Mouse (Mus musculus) induced T-regulatory cell, adult 2 months (primary cell): ENCODE data around the gene Myl6.

ENCODE experiments used
- DNase-seq: peaks from one replicate; pipeline ENCODE4 v3.0.0-alpha.2; 2012; ENCODE audit warnings: low read depth

Myl6 gene

GRCm38 (mm10) chr10:128493695-128494666 lies at the start of gene Myl6:
Myl6 (minus strand) TSS chr10:128494145.
- DNase-seq: peak; percentile 99

DNA sequence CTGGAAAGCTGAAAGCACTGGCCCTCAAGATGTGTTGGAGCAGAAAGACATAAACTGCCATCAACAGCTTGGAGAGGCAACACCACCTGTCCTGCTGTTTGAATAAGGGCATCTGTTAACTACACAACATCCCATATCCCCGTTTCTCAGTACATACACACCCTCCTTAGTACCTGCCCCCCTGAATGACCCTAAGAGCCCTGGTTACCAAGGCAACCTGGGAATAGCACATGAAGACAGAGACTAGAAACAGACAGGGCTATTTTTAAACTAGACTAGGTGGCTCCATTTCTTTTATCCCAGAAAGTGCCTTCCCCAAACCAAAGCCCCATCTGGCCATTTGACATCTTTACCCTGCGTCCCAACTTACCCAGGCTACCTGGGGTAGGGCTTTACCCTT lies 49.2 kb upstream of the Myl6 start:
- no peak for DNase-seq

GRCm38 (mm10) chr10:128538340-128538870 lies 44.5 kb upstream of the Myl6 start:
- no peak for DNase-seq

DNA sequence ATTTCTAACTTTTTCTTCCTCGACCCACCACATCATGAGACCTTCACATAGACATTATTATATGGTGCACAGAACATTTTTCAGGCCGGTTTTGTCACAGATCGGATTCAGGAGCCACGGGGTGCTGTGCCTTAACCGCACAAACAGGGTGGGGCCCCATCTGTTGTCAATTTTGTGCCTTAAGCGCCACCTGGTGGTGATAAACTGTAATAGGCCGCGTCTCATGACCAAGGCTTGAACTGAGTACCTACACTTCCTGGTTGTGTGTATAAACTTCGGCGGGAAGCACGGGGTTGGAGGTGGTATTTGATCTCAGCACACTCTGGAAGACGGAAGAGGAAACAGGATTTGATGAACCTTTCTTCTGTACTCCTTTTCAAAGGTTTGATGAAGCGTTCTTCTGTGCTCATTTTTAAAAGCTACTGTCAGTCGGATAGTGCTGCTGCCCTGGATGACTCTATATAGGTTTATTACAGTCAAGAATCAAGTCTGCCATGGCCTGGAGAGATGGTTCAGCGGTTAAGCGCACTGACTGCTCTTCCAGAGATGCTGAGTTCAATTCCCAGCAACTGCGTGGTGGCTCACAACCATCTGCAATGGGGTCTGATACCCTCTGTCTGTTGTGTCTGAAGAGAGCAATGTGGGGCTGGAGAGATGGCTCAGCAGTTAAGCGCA lies 42.5 kb upstream of the Myl6 start:
- DNase-seq: peak; percentile 99

DNA sequence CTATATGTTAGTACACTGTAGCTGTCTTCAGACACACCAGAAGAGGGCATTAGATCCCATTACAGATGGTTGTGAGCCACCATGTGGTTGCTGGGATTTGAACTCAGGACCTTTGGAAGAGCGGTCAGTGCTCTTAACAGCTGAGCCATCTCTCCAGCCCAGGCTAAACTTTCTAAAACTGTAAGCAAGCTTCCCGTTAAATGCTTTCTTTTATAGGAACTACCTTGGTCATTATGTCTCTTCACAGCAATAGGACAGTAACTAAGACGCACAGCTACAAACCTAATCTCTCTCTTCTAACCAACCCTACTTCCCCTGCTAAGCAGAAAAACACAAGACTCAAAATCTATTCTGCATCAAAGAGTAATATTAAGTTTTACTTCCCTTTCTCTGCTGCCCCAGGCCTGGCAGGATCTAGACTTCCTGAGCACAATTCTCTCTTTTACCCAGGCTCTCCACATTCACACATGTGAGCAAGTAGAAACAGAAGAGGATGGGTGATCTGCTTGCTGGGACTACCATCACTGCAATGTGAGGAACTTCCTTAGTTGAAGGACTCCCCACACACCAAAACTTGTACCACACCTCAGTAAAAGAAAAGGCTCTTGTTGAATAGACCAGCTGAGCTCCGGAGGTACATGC lies 41.8 kb upstream of the Myl6 start:
- no peak for DNase-seq

GRCm38 (mm10) chr10:128535206-128535605 lies 41.3 kb upstream of the Myl6 start:
- DNase-seq: no peak

DNA sequence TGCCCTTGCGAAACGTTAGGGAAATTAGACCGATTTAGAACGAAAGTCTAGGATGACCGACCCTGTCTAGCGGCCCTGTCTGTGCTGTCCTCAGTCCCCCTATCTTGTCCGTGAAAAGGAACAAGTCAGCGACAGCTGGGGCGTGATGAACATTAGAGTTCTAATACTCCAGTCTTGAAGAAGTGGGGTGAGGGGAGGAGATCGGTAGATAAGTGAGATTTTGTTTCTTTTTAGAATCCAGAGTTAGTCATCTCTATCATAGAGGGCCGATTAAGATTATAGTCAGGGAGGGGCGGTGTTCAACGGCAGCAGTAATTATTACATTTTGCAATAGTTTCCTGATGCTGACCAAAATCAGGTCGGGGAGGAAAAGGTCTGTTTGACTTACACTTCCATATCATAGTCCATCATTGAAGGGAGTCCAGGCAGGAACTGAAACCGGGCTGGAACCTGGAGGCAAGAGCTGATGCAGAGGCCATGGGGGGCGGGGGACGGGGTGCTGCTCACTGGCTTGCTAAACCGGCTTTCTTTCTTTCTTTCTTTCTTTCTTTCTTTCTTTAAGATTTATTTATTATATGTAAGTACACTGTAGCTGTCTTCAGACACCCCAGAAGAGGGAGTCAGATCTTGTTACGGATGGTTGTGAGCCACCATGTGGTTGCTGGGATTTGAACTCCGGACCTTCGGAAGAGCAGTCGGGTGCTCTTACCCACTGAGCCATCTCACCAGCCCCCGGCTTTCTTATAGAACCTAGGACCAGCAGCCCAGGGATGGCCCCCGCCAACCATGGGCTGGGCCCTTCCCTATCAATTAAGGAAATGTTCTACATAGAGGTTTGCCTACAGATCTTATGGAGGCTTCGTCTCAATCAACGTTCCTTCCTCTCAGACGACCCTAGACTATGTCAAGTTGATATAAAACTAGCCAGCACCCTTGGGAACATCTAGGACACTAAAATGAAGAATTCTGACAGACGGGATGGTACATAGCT lies 32.7 kb upstream of the Myl6 start:
- DNase-seq: no peak

GRCm38 (mm10) chr10:128525671-128526308 lies 31.8 kb upstream of the Myl6 start, which contains the start of gene Esyt1:
Esyt1 (minus strand) TSS chr10:128525871.
- peak; percentile 98 for DNase-seq

GRCm38 (mm10) chr10:128524732-128525662 lies 31.1 kb upstream of the Myl6 start:
- peak; percentile 88 for DNase-seq

GRCm38 (mm10) chr10:128524111-128524731 lies 30.3 kb upstream of the Myl6 start:
- peak; percentile 71 for DNase-seq

- DNase-seq: no peak
Observed at GRCm38 (mm10) chr10:128522351-128522750, 28.4 kb upstream of the Myl6 start.

GRCm38 (mm10) chr10:128520591-128520990 lies 26.6 kb upstream of the Myl6 start:
- DNase-seq: no peak

DNA sequence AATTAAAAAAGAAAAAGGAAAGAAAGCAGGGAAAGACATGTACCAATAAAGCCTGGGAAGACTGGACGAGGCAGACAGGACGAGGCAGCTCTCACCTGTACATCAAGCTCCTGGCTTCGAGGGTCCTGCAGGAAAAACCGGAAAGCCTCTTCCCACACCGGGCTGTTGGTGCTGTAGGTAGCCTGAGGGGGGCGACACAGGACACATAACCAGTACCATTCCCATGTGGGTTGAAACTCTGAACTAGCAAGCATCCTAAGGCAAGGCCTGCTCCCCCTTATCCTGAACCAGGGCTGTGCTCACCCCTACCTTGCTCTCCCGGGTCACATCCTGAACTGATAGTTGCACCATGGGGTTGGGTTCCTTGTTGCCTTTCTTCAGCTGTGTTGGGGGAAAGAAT lies 24.9 kb upstream of the Myl6 start:
- DNase-seq: peak; percentile 62

GRCm38 (mm10) chr10:128516677-128517076 lies 22.7 kb upstream of the Myl6 start:
- no peak for DNase-seq

GRCm38 (mm10) chr10:128516029-128516428 lies 22.1 kb upstream of the Myl6 start:
- no peak for DNase-seq

DNA sequence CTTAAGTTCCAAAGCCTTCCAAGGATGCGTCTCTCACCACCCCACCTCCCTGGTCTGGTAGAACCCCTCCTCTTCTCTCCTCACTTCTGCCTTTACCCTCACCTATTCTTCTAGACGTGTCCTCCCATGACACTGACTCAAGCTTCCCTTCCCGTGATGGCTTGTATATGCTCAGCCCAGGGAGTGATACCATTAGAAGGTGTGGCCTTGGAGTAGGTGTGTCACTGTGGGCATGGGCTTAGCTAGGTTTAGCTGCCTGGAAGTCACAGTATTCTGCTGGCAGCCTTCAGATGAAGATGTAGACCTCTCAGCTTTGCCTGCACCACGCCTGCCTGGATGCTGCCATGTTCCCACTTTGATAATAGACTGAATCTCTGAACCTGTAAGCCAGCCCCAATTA lies 21.1 kb upstream of the Myl6 start:
- DNase-seq: no peak

DNA sequence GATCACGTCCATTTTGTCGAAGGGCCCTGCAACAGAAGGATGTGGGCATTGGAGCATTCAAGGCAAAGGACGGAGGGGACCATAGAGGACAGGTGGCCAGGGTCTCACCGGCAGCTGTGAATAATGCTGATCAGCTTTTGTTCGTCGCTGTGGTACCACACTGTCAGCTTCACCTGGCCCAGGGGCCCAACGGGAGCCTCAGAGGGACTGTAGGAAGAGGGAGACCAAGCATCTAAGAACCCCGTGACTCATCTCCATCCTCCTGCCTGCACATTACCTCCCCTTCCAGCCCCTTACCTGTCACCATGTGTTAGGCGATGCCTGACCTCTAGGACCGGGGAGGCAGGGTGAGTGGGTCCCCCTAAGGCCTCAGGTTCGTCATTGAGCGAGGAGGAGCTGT lies 17.8 kb upstream of the Myl6 start:
- no peak for DNase-seq

- DNase-seq: no peak
Observed at GRCm38 (mm10) chr10:128511189-128511588, 17.2 kb upstream of the Myl6 start.

DNA sequence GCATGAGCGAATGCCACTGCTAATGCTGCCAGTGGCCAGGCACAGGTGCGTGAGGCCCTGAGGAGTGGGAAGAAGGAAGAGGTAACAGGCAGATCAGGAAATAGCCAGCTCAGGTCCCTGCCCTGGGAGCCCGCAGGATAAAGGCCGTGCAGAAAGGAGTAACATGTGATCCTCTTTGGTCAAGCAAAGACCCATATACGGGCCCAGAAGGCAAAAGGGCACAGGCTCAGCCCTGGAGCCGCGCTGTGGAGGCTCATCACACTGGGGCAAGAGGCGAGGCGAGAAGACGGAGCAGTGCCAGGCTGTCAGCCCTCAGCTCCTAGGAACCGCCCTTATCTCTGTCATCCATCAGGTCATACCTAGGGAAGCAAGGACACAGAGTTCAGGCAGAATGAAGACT lies 16.4 kb upstream of the Myl6 start:
- DNase-seq: no peak
